Mouse (Mus musculus) embryo, embryonic 10.5 days (tissue): ENCODE results near the gene 1700042G07Rik.
"Not testable (repeated sequence)": the region's sequence is repeated elsewhere in the genome, so short reads cannot be mapped to it uniquely, and the experiment has no call there.

Source experiments
- DNase-seq: peaks from one replicate; pipeline ENCODE4 v3.0.0-alpha.2; 2015; ENCODE audit warnings: low spot score

The 1700042G07Rik gene

GRCm38 (mm10) chr4:116208891-116209290, 35.7 kb downstream of the 1700042G07Rik start:
- no peak for DNase-seq

DNA sequence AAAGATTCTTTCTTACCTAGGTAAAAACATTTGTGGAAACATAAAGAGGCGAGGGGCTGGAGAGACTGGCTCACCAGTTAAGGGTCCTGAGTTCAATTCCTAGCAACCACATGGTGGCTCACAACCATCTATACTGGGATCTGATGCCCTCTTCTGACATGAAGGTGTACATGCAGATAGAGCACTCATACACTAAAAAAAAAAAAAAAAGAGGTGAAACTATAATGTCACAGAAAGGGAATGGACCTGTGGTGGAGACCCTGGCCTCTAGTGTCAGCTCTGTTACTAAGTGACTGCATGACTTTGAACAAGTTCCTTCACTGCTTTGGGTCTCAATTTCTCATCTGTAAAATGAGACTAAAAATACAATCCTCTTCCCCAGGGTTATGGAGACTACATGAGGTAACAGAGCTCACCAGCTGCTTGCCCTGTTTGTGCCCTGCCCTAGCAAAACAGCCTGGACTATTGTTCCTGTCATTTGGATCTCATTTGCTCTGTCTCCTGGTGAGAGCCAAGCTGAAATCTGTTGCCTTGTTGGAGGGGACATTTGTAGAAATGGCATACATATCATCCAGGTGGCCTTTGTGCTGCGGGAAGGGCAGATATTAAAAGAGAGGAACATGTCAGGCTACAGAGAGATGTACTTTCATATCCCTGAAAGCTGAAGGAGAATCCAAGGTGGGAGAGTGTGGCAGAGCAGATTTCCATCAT, 42.9 kb downstream of the 1700042G07Rik start:
- DNase-seq, result no peak

DNA sequence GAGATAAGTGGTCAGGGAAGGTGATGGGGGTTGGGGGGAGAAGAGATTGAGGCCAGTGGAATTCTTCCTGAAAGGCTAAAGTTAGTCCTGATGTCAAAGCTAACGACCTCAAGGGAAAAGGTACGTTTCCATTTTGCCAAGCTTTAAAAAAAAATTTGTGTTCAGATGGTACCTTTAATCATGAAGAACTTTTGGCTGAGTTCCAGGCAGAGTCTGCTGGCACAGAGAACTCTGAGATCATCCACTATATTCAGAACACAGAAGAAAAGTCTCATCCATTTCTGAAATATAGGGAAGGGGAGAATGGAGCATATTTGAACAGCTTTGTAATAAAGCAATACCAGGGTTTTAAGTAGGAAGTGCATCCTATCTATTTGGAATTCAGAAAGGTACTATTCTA, 43.9 kb downstream of the 1700042G07Rik start:
- no peak for DNase-seq

DNA sequence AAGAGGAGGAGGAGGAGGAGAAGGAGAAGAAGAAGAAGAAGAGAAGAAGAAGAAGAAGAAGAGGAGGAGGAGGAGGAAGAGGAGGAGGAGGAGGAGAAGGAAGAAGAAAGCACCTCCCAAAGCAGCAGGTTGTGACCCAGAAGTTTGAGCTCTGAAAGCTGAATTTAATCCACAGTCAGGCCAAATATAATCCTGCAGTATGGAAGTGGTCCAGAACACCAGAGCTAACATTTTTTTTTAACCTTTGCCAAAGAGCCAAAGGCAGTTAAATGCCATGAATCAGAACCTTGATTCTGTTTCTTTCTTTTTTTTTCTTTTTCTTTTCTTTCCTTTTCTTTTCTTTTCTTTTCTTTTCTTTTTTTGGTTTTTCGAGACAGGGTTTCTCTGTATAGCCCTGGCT, 44.5 kb downstream of the 1700042G07Rik start:
- DNase-seq, result not testable (repeated sequence)

- no peak for DNase-seq
These were observed 45.9 kb downstream of the 1700042G07Rik start for GRCm38 (mm10) chr4:116219056-116219455.

GRCm38 (mm10) chr4:116220071-116220650, 47.0 kb downstream of the 1700042G07Rik start:
- DNase-seq, result peak; percentile 68

DNA sequence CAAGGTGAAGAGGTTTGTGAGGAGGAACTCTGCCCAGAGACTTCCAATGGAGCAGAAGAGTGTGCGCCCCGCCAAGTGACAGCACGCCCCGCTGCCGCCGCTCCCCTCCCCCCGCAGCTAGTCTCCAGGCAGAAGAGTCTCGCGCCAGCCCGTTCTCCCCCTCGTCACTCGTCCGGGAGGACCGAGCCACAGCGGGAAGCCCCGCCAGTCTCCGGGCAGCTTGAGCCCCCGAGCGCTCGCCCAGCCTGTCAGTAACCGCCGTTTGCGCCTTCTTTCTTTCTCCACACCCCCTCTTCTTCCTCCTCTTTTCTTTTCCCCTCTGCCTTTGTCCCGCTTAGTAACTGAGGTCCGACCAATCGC, 47.6 kb downstream of the 1700042G07Rik start:
- no peak for DNase-seq

- peak; percentile 99 for DNase-seq
These were observed 48.1 kb downstream of the 1700042G07Rik start, which contains the start of gene Pik3r3 for GRCm38 (mm10) chr4:116221140-116221851. Gene Pik3r3 (plus strand): TSS chr4:116221618.

DNA sequence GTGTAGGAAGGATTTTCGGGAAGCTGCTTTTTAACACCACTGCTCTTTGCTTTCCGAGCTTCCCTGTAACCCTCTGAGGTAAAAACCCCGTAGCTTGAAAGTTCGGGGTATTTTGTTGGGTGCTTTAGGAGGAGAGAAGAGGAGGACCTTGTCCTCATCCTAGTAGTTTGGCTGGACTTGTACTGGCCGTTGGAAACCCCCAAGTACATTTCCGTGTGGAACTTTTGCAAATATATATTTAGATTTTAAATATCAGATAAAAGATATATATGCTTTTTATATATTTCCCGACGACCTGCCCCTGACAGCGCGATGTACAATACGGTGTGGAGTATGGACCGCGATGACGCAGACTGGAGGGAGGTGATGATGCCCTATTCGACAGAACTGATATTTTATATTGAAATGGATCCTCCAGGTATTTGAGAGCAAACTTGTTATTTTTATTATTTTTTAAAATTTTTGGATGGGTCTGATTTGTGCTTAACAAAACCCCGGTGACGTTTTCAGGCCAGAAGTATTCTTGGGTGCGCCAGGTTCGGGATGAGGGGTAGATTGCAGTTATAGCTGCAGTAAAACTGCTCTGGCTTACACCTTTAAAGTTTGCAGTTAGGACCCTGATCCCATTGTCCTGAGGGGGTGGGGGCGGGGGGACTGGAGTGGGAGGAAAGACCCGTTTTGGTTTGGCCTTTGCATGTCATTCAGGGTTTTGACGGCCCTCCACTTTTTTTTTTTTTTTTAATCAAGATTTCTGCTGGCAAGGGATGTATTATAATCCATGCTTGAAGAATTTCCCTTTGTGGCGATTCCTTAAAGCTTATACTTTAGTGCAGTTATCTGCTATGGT, 49.0 kb downstream of the 1700042G07Rik start:
- peak; percentile 70 for DNase-seq

GRCm38 (mm10) chr4:116222843-116223119, 49.6 kb downstream of the 1700042G07Rik start:
- DNase-seq, result no peak
